Mouse (Mus musculus) G1E (cell line): ENCODE data around the gene Depdc1b.

Experiments
- CTCF ChIP-seq: IDR thresholded peaks from 2 replicates; pipeline ENCODE4 v1.5.1; 2012; ENCODE audit warnings: low read depth, low read length, inconsistent platforms, mixed read lengths
- GATA1 ChIP-seq: IDR thresholded peaks from 2 replicates; pipeline ENCODE4 v1.6.1; 2012; ENCODE audit warnings: borderline replicate concordance, low read length, inconsistent platforms, mixed read lengths
- POLR2AphosphoS5 ChIP-seq: IDR thresholded peaks from 2 replicates; pipeline ENCODE4 v1.6.1; 2012; ENCODE audit warnings: low read depth, low read length, inconsistent platforms; ENCODE audit not compliant: insufficient replicate concordance
- TAL1 ChIP-seq: conservative IDR thresholded peaks from 2 replicates; pipeline ENCODE4 v1.6.1; 2012; ENCODE audit warnings: low read depth, low read length, inconsistent platforms, mixed read lengths

DNA sequence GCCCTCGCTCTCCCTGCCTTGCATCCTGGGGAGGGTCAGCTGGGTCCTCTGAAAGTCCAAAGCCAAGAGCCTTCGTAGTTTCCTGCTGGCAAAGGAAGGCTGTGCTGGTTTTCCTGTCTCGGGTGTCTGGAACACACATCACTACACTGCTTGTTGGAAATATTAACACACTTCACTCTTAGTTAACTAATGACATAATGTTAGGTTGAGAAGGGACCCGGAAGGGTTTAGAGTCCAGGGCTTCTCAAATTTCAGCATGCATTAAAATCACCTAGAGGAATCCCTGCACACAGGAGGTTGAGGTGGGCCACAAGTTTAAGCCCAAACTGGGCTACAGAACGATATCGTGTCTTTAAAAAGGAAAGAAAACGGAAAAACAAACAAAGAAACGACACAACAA is 43.8 kb upstream of the Depdc1b start:
- TF ChIP-seq CTCF (no peak), POLR2AphosphoS5 (no peak), GATA1 (no peak), TAL1 (no peak)
